Mouse (Mus musculus) intestine, embryonic 16.5 days (tissue): ENCODE measurements around the gene Dpp9. TPM values are rescaled to one million over a fixed set of nuclear protein-coding genes. Genes with fewer than 3 reads are reported as not detected.
A peak's percentile ranks its signal among the peaks of the same experiment; 100 is the strongest.
"Not testable (repeated sequence)": the region's sequence is repeated elsewhere in the genome, so short reads cannot be mapped to it uniquely, and the experiment has no call there.

Source experiments
- ATAC-seq: fragments of 200-750 bp; cut with Nextera tagmentation; 2 replicates; pipeline ENCODE4 v1.8.0; 2017; ENCODE audit warnings: moderate TSS enrichment, moderate library complexity
- H3K27ac ChIP-seq: fragments of 300-500 bp; sonication (generic); 2 replicates; pipeline ENCODE4 v1.5.1; 2014; ENCODE audit warnings: mild to moderate bottlenecking, low read length
- H3K27me3 ChIP-seq: fragments of 300-500 bp; sonication (generic); replicated peaks from 2 replicates; pipeline ENCODE4 v1.6.1; 2014; ENCODE audit warnings: low read length, control low read depth, mixed read lengths; ENCODE audit not compliant: control insufficient read depth, insufficient read depth
- H3K36me3 ChIP-seq: fragments of 300-500 bp; sonication (generic); 2 replicates; pipeline ENCODE4 v1.6.1; 2014; ENCODE audit warnings: low read length, control low read depth; ENCODE audit not compliant: control insufficient read depth, insufficient read depth
- H3K4me1 ChIP-seq: fragments of 300-500 bp; sonication (generic); 2 replicates; pipeline ENCODE4 v1.6.1; 2014; ENCODE audit warnings: low read length, control low read depth, mixed read lengths; ENCODE audit not compliant: control insufficient read depth, insufficient read depth
- H3K4me2 ChIP-seq: fragments of 300-500 bp; sonication (generic); 2 replicates; pipeline ENCODE4 v1.6.1; 2014; ENCODE audit warnings: low read depth, low read length, control low read depth
- H3K4me3 ChIP-seq: fragments of 300-500 bp; sonication (generic); 2 replicates; pipeline ENCODE4 v1.5.1; 2014; ENCODE audit warnings: mild to moderate bottlenecking, low read length
- H3K9ac ChIP-seq: fragments of 300-500 bp; sonication (generic); 2 replicates; pipeline ENCODE4 v1.6.1; 2014; ENCODE audit warnings: low read depth, low read length
- H3K9me3 ChIP-seq: fragments of 300-500 bp; sonication (generic); 2 replicates; pipeline ENCODE4 v1.6.1; 2016; ENCODE audit warnings: low read length, control low read depth; ENCODE audit not compliant: control insufficient read depth
- WGBS: fragments of 180-500 bp; shearing (Covaris S2); extraction: QIAGEN DNeasy Blood & Tissue Kit; methylation state at CpG from one replicate; pipeline ENCODE4 v1.1.7; 2014; 5-methylcytosine and 5-hydroxymethylcytosine counted together
- polyA plus RNA-seq: library from polyadenylated mRNA; unstranded; fragments of >200 nt; fragmentation: Nextera tagmentation; extraction: Ambion mirVana; gene quantifications from 2 replicates; pipeline ENCODE4 v1.2.1, GENCODE M21; 2015

The Dpp9 gene
- 33.5 and 35.1 TPM in 2 replicates for polyA plus RNA-seq

DNA sequence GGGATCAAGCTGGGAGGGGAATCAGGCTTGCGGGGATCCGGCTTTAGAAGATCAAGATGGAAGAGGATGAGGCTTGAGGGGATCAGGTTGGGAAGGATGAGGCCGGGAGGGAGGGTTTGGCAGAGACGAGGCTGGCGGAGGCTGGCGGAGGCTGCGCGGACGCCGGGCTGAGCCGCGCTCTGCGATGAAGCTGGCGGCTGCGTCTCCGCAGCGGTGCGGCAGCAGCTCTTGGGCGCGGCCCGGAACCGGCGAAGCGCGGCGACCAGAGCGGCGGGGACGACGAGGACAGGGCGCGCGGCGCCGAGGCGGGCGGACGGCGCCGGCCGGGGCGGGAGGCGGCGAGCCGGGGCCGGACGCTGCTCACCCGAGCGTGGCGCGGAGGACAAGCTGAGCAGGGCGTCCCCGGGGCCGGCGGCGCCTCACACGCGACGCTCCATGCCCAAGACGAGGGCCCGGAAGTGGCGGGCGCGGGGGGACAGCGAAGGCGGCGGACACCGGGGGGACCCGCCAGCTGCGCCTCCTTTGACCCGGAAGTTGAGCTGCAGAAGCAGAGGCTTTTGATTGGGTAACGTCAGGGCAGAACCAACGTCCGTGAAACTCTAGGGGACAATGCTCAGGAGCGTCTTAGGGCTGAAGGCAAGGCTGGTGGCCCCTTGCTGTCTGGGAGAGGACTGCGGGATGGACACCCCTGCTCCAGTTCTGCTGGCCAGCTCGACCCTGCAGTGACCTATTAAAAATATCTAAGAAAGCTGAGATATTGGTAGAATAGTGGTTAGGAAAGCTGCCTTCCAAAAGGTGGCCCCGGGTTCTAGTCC, at the start of gene Dpp9:
Dpp9 (minus strand) TSS at position 529 of the 815 bp plus-strand sequence.
- no peaks in the 10 kb centered on the region; the same call in 1 of the 2 replicates for H3K36me3 ChIP-seq
- peaks cover 16% of the 10 kb centered on the region for H3K4me1 ChIP-seq
- H3K4me2 ChIP-seq: peak within 1 kb of the TSS; percentile 87
- peak within 1 kb of the TSS; percentile 82 for H3K27ac ChIP-seq
- no peaks in the 10 kb centered on the region for H3K9me3 ChIP-seq
- peak within 1 kb of the TSS; percentile 84 for H3K4me3 ChIP-seq
- H3K27me3 ChIP-seq: no peaks in the 10 kb centered on the region
- ATAC-seq: peak; percentile 99
- WGBS: under 1% methylated on average over 77 of the region's 78 CpGs
- H3K9ac ChIP-seq: peak within 1 kb of the TSS; percentile 92

DNA sequence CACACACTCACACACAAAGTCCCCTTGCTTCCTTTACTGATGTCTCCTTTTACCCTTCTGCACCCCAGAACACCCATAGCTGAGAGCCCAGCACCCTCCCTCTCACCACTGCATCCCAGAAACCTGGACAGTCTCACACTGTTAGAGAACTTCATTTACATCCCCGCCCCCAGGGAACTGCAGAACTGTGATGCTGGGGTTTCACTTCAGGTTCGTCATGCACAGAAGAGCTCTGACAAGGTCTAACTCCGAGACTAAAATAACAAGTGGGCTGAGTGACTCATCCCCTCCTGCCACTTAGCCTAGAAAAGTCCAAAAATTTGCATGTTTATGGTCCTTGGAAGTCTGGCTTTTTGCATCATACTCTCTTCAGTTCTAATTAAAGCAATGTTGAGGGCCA, 47.6 kb upstream of the Dpp9 start:
- H3K4me1 ChIP-seq: peaks cover 7% of the 10 kb centered on the region; the same call in 1 of the 2 replicates
- H3K9me3 ChIP-seq: no peaks in the 10 kb centered on the region
- H3K9ac ChIP-seq: no peak overlapping the region
- ATAC-seq: no peak
- H3K36me3 ChIP-seq: peaks cover 16% of the 10 kb centered on the region
- no peaks in the 10 kb centered on the region for H3K27me3 ChIP-seq
- no peak overlapping the region for H3K4me2 ChIP-seq
- 53% methylated on average over 3 of the region's 3 CpGs for WGBS
- H3K27ac ChIP-seq: no peak overlapping the region
- H3K4me3 ChIP-seq: no peak overlapping the region

DNA sequence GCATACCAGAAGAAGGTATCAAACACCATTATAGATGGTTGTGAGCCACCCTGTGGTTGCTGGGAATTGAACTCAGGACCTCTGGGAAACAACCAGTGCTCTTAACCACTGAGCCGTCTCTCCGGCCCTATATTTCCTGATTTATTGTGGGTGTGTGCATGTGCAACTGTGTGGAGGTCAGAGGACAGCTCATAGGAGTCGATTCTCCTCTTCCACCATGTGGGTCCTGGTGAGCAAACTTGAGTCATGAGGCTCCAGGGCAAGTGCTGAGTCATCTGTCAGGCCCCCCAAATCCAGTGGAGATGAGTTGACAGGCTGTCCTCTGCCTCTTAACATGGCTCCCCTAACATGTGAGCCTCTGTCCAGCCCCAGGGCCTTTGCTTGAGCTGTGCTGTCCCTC, 47.2 kb upstream of the Dpp9 start:
- no peak overlapping the region for H3K4me2 ChIP-seq
- H3K9me3 ChIP-seq: no peaks in the 10 kb centered on the region
- H3K36me3 ChIP-seq: peaks cover 17% of the 10 kb centered on the region
- H3K4me3 ChIP-seq: no peak overlapping the region
- H3K4me1 ChIP-seq: peaks cover 10% of the 10 kb centered on the region; the same call in 1 of the 2 replicates
- H3K27ac ChIP-seq: no peak overlapping the region
- no peak for ATAC-seq
- no peaks in the 10 kb centered on the region for H3K27me3 ChIP-seq
- H3K9ac ChIP-seq: no peak overlapping the region
- WGBS: 73% methylated on average over 3 of the region's 3 CpGs

DNA sequence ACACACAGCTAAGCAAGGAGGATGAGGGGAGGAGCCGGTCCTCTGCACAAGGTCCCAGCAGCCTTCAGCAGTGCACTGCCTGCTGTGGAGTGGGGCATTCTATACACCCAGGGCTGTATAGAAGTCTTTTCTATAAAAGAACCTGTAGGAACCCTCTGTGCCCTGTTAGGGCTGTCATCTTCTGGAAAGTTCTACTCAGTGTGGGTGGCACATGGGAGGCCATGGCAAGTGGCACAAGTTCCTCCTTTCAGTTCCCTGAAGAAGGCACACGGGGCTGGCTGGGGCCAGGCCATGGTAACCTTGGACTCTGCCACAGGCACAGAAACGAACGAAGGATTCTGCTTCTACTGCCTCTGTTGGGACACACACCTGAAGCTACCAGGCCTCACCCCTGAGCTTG, 46.3 kb upstream of the Dpp9 start:
- H3K27me3 ChIP-seq: no peaks in the 10 kb centered on the region
- H3K4me3 ChIP-seq: no peak overlapping the region
- no peak overlapping the region; the same call in 1 of the 2 replicates for H3K27ac ChIP-seq
- H3K9ac ChIP-seq: no peak overlapping the region
- H3K9me3 ChIP-seq: no peaks in the 10 kb centered on the region
- H3K4me2 ChIP-seq: no peak overlapping the region
- peaks cover 15% of the 10 kb centered on the region; the same call in 1 of the 2 replicates for H3K36me3 ChIP-seq
- 87% methylated on average over 4 of the region's 4 CpGs for WGBS
- no peak for ATAC-seq
- H3K4me1 ChIP-seq: peaks cover 18% of the 10 kb centered on the region

DNA sequence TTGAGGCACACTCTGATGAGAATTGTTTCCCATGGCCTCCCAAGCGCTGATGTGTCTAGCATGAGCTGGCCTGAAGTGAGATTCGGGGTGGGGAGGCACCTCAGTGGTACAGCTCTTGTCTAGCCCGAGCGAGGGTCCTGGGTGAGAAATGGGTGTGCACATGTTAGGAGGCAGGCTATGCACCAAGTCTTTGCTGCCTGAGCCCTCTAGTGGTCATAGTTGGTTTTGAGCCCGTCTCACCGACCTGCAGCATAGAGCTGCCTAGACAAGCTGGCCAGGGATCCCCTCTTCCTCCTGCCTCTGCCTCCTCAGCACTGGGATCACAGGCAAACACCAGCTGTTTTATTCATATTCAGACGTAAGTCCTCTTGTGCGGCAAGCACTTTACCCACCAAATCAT, 45.3 kb upstream of the Dpp9 start:
- peak overlapping the region; percentile 45; the same call in 1 of the 2 replicates for H3K9ac ChIP-seq
- no peak overlapping the region for H3K27ac ChIP-seq
- H3K4me1 ChIP-seq: peaks cover 28% of the 10 kb centered on the region
- no peak overlapping the region for H3K4me2 ChIP-seq
- peak; percentile 67 for ATAC-seq
- 21% methylated on average over 8 of the region's 8 CpGs for WGBS
- H3K27me3 ChIP-seq: no peaks in the 10 kb centered on the region
- peaks cover 13% of the 10 kb centered on the region for H3K36me3 ChIP-seq
- no peaks in the 10 kb centered on the region for H3K9me3 ChIP-seq
- H3K4me3 ChIP-seq: no peak overlapping the region

DNA sequence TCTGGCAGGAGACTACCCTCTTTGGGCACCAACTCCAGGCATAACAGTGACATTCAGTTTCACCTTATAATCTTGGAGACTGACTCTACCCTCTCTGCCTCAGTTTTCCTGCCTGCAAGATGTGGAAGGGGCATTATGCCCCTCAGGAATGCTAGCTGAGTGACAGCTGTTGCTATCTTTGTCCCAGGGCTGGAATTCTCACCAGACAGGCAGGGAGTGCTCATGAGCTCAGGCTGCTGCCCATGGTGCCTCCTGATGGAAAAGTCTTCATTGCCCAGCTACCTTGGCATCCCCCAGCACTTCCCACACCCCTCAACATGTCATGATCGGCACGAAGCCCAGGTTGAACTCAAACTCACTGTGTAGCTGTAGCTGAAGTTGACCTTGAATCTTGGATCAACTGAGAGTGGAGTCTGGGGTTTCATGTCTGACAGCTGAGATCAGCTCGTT, 44.0 kb upstream of the Dpp9 start:
- no peak overlapping the region for H3K4me3 ChIP-seq
- no peak overlapping the region for H3K9ac ChIP-seq
- H3K4me1 ChIP-seq: peaks cover 39% of the 10 kb centered on the region
- ATAC-seq: no peak
- no peaks in the 10 kb centered on the region for H3K9me3 ChIP-seq
- WGBS: 81% methylated on average over 3 of the region's 3 CpGs
- no peak overlapping the region for H3K27ac ChIP-seq
- H3K4me2 ChIP-seq: no peak overlapping the region
- H3K27me3 ChIP-seq: no peaks in the 10 kb centered on the region
- peaks cover 13% of the 10 kb centered on the region for H3K36me3 ChIP-seq

DNA sequence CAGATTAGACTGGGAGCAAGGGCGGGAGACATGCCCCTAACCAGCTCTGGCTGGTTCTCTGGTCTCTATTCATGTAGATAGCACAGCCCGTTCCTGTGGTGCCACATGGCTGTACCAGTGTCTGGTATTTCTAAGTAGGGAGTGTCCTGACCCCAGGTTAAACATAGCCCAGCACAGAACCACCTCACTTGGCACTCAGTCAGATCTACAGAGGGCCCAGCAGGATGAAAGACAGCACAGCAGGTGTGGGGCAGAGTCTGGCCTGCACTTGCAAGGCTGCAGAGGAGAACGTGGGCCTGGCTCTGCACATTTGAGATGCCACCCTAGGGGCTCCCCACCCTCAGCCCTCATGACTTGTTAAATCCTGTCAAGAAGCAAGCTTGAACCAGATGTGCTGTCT, 42.5 kb upstream of the Dpp9 start:
- Histone ChIP-seq H3K4me3 (no peak overlapping the region), H3K9me3 (no peaks in the 10 kb centered on the region), H3K27me3 (no peaks in the 10 kb centered on the region), H3K9ac (0 out of 2 replicates have a peak overlapping the region, but pooled peaks have one; percentile 33), H3K36me3 (peaks cover 13% of the 10 kb centered on the region), H3K4me2 (no peak overlapping the region), H3K27ac (no peak overlapping the region), H3K4me1 (peaks cover 43% of the 10 kb centered on the region)
- no peak for ATAC-seq
- 86% methylated on average over 3 of the region's 3 CpGs for whole genome bisulfite sequencing

DNA sequence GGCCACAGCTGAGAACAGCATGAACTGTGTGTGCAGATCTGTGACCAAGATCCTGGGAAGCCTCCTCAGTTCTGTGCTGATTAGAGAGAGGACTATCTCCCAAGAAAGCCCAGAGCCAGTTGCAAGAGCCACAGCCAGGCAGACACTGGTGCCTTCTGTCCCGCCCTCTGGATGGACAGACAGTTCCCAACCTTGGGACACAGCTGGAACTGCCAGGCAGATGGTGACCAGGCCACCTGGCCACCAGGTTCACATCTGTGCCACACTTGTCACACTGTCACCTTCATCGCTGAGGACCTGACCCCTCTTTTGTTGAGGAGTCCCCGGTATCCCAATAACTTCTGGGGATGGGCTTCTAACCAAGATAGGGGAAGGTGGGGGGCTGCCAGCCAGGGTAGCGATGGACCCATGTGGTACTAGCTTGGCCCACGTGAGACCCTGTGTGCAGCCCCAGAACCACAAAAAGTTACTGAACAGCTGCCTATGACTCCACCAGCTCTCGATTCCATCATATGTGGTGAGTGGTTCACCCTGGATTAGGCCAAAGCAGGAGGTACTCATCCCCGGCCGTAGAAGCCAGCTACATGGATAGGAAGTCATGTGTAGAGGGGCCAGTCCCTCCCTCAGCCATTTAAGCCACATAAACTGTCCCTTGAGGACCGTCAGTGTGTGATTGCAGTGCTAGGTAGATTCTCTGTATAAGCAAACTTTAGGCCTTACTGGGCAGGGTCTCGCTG, 40.8 kb upstream of the Dpp9 start:
- Histone ChIP-seq H3K4me1 (peaks cover 43% of the 10 kb centered on the region), H3K36me3 (peaks cover 13% of the 10 kb centered on the region), H3K4me3 (peak overlapping the region; percentile 18), H3K27ac (no peak overlapping the region), H3K4me2 (peak overlapping the region; percentile 16; the same call in 1 of the 2 replicates), H3K27me3 (no peaks in the 10 kb centered on the region), H3K9ac (peak overlapping the region; percentile 43; the same call in 1 of the 2 replicates), H3K9me3 (no peaks in the 10 kb centered on the region)
- WGBS: 89% methylated on average over 10 of the region's 10 CpGs
- no peak for ATAC-seq

DNA sequence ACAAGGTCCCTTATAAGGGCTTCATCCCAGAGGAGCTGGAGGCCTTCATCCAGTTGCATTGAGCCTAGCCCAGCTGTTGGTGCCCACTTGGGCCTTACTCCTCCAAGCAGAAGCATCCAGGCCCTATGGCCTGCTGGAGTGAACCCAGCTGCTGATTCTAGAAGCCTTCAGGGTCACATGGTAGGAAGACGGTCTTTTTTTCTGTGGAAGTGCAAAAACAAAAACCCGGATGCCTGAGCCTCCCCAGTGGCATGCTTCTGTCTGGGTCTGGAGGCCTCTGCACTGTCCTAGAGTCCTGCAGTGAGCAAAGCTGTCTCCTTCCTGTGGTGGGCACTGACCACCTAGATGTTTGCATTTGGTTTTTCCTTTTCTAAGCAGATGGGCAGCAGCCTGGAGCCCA, 40.1 kb upstream of the Dpp9 start:
- H3K27me3 ChIP-seq, ATAC-seq, H3K9me3 ChIP-seq, H3K27ac ChIP-seq: not testable (repeated sequence)
- Histone ChIP-seq H3K9ac (peak overlapping the region; percentile 43; the same call in 1 of the 2 replicates), H3K4me1 (peaks cover 43% of the 10 kb centered on the region), H3K4me3 (peak overlapping the region; percentile 18), H3K36me3 (peaks cover 13% of the 10 kb centered on the region), H3K4me2 (peak overlapping the region; percentile 16; the same call in 1 of the 2 replicates)
- WGBS: 48% methylated on average over 2 of the region's 2 CpGs
